Mouse (Mus musculus): ENCODE results near the gene Egln2.

GRCm38 (mm10) chr7:27166614-27167474 is at the start of gene Egln2:
- TF ChIP-seq CTCF (conservative IDR thresholded peaks at IDR 0.05; ENCODE audit: low read length) (no peak), NANOG (IDR thresholded peaks at IDR 0.05; ENCODE audit: borderline replicate concordance, low read length) (no peak), POU5F1 (IDR thresholded peaks at IDR 0.05; ENCODE audit: borderline replicate concordance, low read length) (no peak)

Data from E14TG2a.4 (cell line).